Mouse (Mus musculus) hindbrain, embryonic 10.5 days (tissue): ENCODE measurements around the gene Lrch3. TPM values are rescaled to one million over a fixed set of nuclear protein-coding genes. Genes with fewer than 3 reads are reported as not detected.
A peak's percentile ranks its signal among the peaks of the same experiment; 100 is the strongest.
"Not testable (repeated sequence)": the region's sequence is repeated elsewhere in the genome, so short reads cannot be mapped to it uniquely, and the experiment has no call there.

Experiments used
- DNase-seq: peaks from one replicate; pipeline ENCODE4 v3.0.0-alpha.2; 2017; ENCODE audit warnings: low spot score
- H3K27ac ChIP-seq: fragments of 300-500 bp; sonication (generic); 2 replicates; pipeline ENCODE4 v1.5.1; 2016; ENCODE audit warnings: mild to moderate bottlenecking, moderate library complexity
- H3K27me3 ChIP-seq: fragments of 300-500 bp; sonication (generic); 2 replicates; pipeline ENCODE4 v1.6.1; 2016; ENCODE audit warnings: mild to moderate bottlenecking; ENCODE audit not compliant: poor library complexity, insufficient read depth, severe bottlenecking
- H3K36me3 ChIP-seq: fragments of 300-500 bp; sonication (generic); 2 replicates; pipeline ENCODE4 v1.6.1; 2016; ENCODE audit warnings: mild to moderate bottlenecking, moderate library complexity
- H3K4me1 ChIP-seq: fragments of 300-500 bp; sonication (generic); replicated peaks from 2 replicates; pipeline ENCODE4 v1.6.1; 2016; ENCODE audit warnings: mild to moderate bottlenecking
- H3K4me3 ChIP-seq: fragments of 300-500 bp; sonication (generic); 2 replicates; pipeline ENCODE4 v1.5.1; 2016; ENCODE audit warnings: mild to moderate bottlenecking, moderate library complexity
- H3K9me3 ChIP-seq: fragments of 300-500 bp; sonication (generic); 2 replicates; pipeline ENCODE4 v1.6.1; 2016; ENCODE audit warnings: mild to moderate bottlenecking, moderate library complexity
- WGBS: fragments of 180-500 bp; shearing (Covaris S2); methylation state at CpG from one replicate; pipeline ENCODE4 v1.1.7; 2016; 5-methylcytosine and 5-hydroxymethylcytosine counted together
- polyA plus RNA-seq: library from polyadenylated mRNA; unstranded; fragments of >200 nt; fragmentation: Nextera tagmentation; extraction: Ambion mirVana; gene quantifications from 2 replicates; pipeline ENCODE4 v1.2.1, GENCODE M21; 2016

Gene Lrch3
- polyA plus RNA-seq, 1 experiment from 2014 or later = 30.3 TPM

DNA sequence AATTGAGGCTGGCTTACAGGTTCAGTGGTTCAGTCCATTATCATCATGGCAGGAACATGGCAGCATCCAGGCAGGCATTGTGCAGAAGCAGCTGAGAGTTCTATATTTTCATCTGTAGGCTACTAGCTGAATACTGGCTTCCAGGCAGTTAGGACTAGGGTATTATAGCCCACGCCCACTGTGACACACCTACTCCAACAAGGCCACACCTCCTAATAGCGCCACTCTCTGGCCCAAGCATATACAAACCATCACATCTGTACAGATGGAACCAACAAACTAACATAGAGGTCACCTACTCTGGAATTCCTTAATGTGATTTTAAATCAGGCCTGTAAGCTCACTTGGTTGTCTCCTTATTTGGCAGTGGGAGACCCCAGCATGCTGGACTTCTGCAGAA, 134.8 kb downstream of the Lrch3 start:
- H3K4me3 ChIP-seq = no peak overlapping the region
- H3K9me3 ChIP-seq = no peaks in the 10 kb centered on the region
- no peak overlapping the region for H3K27ac ChIP-seq
- no peak for DNase-seq
- WGBS = 72% methylated on average over 2 of the region's 2 CpGs
- H3K27me3 ChIP-seq = no peaks in the 10 kb centered on the region
- H3K4me1 ChIP-seq = no peaks in the 10 kb centered on the region
- H3K36me3 ChIP-seq = peaks cover 10% of the 10 kb centered on the region; the same call in 1 of the 2 replicates

DNA sequence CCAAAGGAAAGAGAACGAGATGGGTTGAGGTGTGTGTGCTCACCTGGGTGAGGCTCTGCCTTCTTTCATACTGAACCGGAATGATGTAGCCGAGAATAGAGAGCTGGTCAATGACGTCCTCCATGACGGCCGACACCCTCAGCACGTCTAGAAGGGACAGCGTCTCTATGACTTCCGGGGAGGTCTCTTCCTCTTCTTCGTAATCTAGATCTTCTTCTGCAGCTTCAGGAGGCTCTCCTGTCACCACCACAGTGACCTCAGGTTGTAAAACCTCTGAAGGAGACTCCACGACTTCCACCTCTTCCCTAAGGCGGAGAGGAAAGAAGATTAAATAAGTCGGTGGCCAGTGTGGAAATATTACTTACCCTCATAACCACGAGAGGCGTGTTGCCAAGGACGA, 135.9 kb downstream of the Lrch3 start:
- Histone ChIP-seq H3K36me3 (peaks cover 10% of the 10 kb centered on the region; the same call in 1 of the 2 replicates), H3K27me3 (no peaks in the 10 kb centered on the region), H3K4me1 (no peaks in the 10 kb centered on the region), H3K4me3 (no peak overlapping the region), H3K27ac (no peak overlapping the region), H3K9me3 (no peaks in the 10 kb centered on the region)
- WGBS = 93% methylated on average over 16 of the region's 16 CpGs
- no peak for DNase-seq

DNA sequence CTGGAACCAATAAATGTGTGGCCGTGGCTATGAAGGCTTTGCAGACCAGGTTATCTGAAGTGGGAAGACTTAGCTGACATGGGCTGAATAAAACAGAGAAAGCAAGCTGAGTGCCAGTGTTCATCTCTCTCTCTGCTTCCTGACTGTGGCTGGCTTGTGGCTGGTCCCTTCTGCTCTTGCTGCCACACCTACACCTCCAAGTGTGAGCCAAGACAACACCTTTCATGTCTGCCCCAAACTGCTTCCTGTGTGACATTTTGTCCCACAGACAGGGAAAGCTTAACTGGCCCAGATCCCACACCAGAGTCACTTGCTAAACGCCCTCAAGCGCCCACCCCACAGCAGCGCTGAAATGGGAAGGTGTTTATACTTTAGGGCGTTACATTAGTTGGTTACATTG, 139.2 kb downstream of the Lrch3 start:
- no peaks in the 10 kb centered on the region for H3K9me3 ChIP-seq
- H3K4me3 ChIP-seq = no peak overlapping the region
- H3K36me3 ChIP-seq = peaks cover 12% of the 10 kb centered on the region
- no peaks in the 10 kb centered on the region for H3K27me3 ChIP-seq
- 82% methylated on average over 5 of the region's 5 CpGs for WGBS
- H3K27ac ChIP-seq = no peak overlapping the region
- peaks cover 12% of the 10 kb centered on the region for H3K4me1 ChIP-seq
- DNase-seq = no peak

DNA sequence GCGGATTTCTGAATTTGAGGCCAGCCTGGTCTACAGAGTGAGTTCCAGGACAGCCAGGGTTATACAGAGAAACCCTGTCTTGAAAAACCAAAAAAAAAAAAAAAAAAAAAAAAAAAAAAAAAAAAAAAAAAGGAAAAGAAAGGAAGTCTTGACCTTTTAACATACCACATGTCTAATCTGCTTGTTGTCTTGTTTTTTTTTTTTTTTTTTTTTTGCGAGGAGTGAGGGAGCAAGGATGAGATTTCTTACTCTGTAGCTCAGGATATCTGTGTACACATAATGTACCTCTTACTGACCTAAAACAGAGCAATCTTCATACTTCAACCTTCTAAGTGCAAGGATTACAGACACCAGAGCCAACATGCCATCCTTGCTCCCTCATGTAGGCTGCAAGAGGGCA, 141.0 kb downstream of the Lrch3 start:
- H3K4me3 ChIP-seq, H3K27me3 ChIP-seq, H3K9me3 ChIP-seq, H3K27ac ChIP-seq, DNase-seq: not testable (repeated sequence)
- WGBS = 87% methylated on average over 2 of the region's 2 CpGs
- peaks cover 24% of the 10 kb centered on the region for H3K4me1 ChIP-seq
- H3K36me3 ChIP-seq = peaks cover 23% of the 10 kb centered on the region

DNA sequence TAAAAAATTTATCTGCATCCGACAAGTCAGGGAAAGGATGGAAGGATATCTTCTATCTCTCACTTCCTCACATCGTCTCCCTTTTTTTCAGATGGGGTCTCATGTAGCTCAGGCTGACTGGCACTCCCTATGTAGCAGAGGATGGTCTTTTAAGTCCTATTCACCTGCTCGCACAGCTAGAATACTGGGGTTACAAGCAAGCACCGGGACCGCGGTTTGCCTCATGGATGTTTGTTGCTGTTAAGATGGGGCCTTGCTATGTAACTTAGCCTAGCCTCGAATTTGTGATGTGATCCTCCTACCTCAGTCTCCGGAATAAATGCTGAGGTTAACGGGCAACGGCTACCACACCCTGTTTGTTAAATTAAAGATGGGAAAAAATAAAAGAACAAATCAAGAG, 141.8 kb downstream of the Lrch3 start:
- WGBS = 27% methylated on average over 10 of the region's 10 CpGs
- Histone ChIP-seq H3K36me3 (peaks cover 30% of the 10 kb centered on the region), H3K4me3 (peak overlapping the region; percentile 96), H3K9me3 (no peaks in the 10 kb centered on the region), H3K27ac (peak overlapping the region; percentile 94), H3K4me1 (peaks cover 24% of the 10 kb centered on the region), H3K27me3 (no peaks in the 10 kb centered on the region)
- DNase-seq = peak; percentile 15

DNA sequence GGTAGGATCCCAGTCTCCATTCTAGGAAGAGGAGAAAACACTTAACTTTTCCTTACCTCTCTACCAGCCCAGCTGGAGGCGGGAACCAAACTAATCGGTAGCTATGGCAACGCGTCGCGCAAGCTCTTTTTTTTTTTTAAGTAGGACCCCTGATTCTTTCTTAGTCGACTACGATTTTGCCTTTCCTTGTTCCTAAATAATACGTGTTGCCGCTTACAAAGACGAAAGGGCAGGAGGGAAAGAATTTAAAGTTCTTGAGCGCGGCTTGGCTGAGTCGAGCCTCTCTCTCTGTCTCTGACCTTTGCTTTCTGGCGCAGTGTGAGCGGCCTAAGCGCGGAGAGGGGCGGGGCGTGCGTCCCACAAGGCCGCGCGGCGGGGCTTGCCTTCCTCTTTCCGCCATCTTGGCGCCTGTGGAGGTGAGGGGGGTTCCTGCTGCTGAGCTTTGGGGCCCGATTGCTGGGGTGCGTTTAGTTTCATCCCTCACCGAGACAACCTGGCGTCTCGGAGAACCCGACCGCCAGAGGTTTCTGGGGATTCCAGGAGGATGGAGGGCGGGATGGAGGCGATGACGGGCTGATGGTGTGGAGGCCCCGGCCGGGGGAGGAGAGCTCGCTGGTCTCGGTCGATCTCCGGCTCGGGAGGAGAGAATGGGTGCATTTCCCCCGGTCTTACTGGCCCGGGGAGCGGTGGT, 142.3 kb downstream of the Lrch3 start, which contains the start of the genes Iqcg and Rpl35a:
TSS of gene Iqcg (minus strand) at position 124 of the 691 bp plus-strand sequence.
TSS of gene Rpl35a (plus strand) at position 359 of the 691 bp plus-strand sequence.
- Histone ChIP-seq H3K27ac (peak within 1 kb of the TSS; percentile 94), H3K9me3 (no peaks in the 10 kb centered on the region), H3K27me3 (no peaks in the 10 kb centered on the region), H3K4me3 (peak within 1 kb of the TSS; percentile 96), H3K36me3 (peaks cover 35% of the 10 kb centered on the region), H3K4me1 (peaks cover 24% of the 10 kb centered on the region)
- peak; percentile 91 for DNase-seq
- WGBS = under 1% methylated on average over 47 of the region's 47 CpGs

DNA sequence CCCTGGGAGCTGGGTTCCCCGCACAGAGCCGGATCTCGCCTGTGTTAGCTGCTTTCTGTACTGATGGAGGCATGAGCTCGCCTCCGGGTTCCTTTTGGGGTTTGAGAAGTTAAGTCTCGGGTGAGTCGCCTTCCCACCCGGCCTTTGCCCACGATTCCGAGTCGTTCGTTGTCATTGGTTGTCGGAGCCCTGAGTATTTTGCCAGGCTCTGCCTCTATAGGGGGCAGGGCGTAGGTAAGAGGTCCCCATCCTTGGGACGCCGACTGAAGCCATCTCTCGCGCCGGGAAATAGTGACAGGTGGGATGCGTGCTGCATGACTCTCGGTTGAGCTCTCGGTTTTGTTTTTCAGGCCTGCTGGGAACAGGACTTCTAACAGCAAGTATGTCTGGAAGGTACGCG, 142.9 kb downstream of the Lrch3 start:
- H3K4me1 ChIP-seq = peaks cover 27% of the 10 kb centered on the region
- no peaks in the 10 kb centered on the region for H3K9me3 ChIP-seq
- H3K27ac ChIP-seq = peak overlapping the region; percentile 94
- under 1% methylated on average over 24 of the region's 24 CpGs for WGBS
- DNase-seq = no peak
- no peaks in the 10 kb centered on the region for H3K27me3 ChIP-seq
- peak overlapping the region; percentile 96 for H3K4me3 ChIP-seq
- H3K36me3 ChIP-seq = peaks cover 35% of the 10 kb centered on the region

DNA sequence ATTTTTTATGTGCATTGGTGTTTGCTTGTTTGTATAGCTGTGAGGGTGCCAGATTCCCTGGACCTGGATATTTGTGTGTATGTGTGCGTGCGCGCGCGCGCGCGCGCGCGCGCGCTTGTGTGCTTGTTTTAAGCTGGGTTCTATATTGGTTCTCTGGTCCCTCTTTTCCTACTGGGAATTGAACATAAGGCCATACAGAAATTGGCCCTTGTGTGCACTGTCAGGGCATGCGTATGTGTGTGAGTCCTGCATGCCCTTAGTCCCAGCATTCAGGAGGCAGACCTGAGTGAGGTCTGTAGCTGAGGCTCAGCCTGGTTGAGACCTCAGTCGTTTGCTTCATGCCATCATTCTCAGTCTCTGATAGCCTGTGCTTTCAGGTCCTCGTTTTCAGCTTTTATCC, 144.1 kb downstream of the Lrch3 start:
- no peak overlapping the region for H3K27ac ChIP-seq
- no peaks in the 10 kb centered on the region for H3K9me3 ChIP-seq
- H3K4me3 ChIP-seq = peak overlapping the region; percentile 96
- no peaks in the 10 kb centered on the region for H3K27me3 ChIP-seq
- DNase-seq = no peak
- peaks cover 35% of the 10 kb centered on the region for H3K36me3 ChIP-seq
- H3K4me1 ChIP-seq = peaks cover 38% of the 10 kb centered on the region
- 90% methylated on average over 16 of the region's 16 CpGs for whole genome bisulfite sequencing

DNA sequence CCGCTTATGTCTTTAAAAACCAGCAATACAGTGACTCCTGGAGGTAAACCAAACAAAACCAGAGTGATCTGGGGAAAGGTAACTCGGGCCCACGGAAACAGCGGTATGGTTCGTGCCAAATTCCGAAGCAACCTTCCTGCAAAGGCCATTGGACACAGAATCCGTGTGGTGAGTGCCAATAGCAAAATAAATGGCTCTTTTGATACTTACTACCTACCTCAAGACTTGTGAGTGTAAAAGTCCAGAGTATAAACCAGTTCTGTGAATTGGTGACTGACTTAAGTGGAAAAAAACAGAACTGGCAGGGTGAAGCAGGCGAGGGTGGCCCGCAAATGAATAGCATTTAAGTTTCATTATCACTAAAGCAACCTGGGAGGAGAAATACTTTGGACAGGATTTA, 144.8 kb downstream of the Lrch3 start:
- DNase-seq, H3K9me3 ChIP-seq, H3K27ac ChIP-seq, H3K27me3 ChIP-seq: not testable (repeated sequence)
- Histone ChIP-seq H3K4me1 (peaks cover 44% of the 10 kb centered on the region), H3K4me3 (peak overlapping the region; percentile 96; the same call in 1 of the 2 replicates), H3K36me3 (peaks cover 35% of the 10 kb centered on the region)
- 92% methylated on average over 9 of the region's 9 CpGs for WGBS

DNA sequence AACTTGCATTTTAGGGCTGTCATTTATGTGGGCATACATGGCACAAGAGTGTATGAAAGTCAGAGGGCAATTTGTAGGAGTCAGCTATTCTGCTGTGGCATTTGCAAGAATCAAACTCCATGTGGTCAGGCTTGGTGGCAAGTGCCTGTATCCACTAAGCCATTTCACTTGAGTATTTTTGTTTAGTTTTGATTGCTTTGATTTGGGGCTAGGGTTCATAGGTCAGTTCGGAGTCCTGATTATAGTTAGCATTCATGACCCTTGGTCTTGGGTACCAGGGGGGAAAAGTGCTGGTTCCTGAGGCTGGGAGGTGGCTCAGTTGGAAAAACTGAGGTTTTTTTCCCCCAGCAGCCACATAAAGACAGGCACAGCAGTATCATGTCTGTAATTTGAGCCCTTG, 145.6 kb downstream of the Lrch3 start:
- Histone ChIP-seq H3K36me3 (peaks cover 35% of the 10 kb centered on the region), H3K27ac (no peak overlapping the region), H3K4me1 (peaks cover 52% of the 10 kb centered on the region), H3K27me3 (no peaks in the 10 kb centered on the region), H3K4me3 (no peak overlapping the region), H3K9me3 (no peaks in the 10 kb centered on the region)
- DNase-seq = no peak
- WGBS = 87% methylated on average over 1 of the region's 1 CpGs

DNA sequence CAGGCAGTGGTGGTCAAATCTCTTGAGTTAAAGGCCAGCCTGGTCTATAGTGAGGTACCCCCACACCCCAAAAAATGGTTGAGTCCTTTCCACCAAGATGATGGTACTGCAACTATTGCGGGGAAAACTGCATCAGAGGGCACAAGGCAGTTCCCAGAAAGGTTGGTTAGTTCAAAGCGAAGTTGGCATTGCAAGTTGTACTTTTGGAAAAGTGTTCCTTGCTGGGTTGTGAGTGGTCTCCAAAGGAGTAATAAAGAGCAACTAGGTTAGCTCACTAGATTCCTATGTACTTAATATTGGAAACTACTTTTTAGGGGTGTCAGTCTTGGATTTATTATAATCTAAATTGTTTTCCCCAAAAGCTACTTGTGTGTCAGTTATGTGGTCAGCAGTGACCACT, 147.0 kb downstream of the Lrch3 start:
- Histone ChIP-seq H3K4me3 (no peak overlapping the region), H3K27me3 (no peaks in the 10 kb centered on the region), H3K9me3 (no peaks in the 10 kb centered on the region), H3K36me3 (peaks cover 38% of the 10 kb centered on the region), H3K27ac (no peak overlapping the region), H3K4me1 (peaks cover 50% of the 10 kb centered on the region)
- DNase-seq = no peak
- WGBS = 68% methylated on average over 2 of the region's 2 CpGs

DNA sequence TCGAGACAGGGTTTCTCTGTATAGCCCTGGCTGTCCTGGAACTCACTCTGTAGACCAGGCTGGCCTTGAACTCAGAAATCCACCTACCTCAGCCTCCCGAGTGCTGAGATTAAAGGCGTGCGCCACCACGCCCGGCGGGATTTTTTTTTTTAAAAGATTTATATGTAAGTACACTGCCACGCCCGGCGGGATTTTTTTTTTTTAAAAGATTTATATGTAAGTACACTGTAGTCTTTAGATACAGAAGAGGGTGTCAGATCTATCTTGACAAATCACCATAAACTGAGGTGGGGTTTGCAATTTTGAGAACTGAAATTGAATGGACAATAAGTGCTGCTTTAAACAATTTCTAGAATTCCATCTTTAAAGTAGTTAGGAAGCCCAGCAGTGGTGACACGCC, 147.5 kb downstream of the Lrch3 start:
- H3K4me3 ChIP-seq = peak overlapping the region; percentile 92
- WGBS = 51% methylated on average over 11 of the region's 11 CpGs
- H3K4me1 ChIP-seq = peaks cover 50% of the 10 kb centered on the region
- peaks cover 42% of the 10 kb centered on the region for H3K36me3 ChIP-seq
- peak overlapping the region; percentile 93 for H3K27ac ChIP-seq
- H3K27me3 ChIP-seq = no peaks in the 10 kb centered on the region
- H3K9me3 ChIP-seq = no peaks in the 10 kb centered on the region
- DNase-seq = no peak

DNA sequence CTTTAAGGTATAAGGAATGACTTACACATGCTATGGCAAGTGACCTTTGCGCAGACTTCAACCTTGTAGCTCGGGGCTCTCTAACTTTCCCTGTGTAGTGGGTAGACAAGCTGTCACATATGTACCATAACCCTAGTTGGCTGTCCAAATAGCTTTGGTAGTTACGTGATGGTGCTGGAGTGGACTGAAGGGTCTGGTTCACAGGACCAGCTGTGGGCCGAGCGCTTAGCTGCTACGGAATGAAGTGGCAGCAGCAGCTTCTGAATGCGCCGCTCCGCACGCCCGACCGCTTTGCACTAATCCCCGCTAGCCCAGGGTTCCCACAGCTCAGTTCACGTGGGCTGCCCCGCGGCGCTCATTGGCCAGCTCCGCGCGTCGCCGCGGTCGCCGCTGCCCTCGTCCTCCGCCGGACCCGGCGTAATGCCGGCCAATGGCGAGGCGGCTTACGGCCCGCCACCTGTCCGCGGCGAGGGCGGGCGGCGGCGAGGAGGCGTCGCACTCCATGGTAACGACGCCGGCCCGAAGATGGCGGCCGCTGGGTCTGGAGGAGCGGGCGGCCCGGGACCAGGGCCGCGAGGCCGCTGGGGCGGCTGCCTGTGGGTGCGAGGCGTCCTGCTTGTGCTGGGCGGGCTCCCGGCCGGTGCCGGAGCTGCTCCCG, 148.3 kb downstream of the Lrch3 start, which contains the start of gene Lmln:
TSS of gene Lmln (plus strand) at position 498 of the 658 bp plus-strand sequence.
- Histone ChIP-seq H3K36me3 (peaks cover 49% of the 10 kb centered on the region), H3K27ac (peak within 1 kb of the TSS; percentile 93), H3K4me1 (peaks cover 50% of the 10 kb centered on the region), H3K9me3 (no peaks in the 10 kb centered on the region), H3K27me3 (no peaks in the 10 kb centered on the region), H3K4me3 (peak within 1 kb of the TSS; percentile 92)
- peak; percentile 94 for DNase-seq
- WGBS = under 1% methylated on average over 64 of the region's 64 CpGs
